Mouse (Mus musculus) myocyte (in vitro differentiated cells): ENCODE data around the gene Tnip1. TPM values are rescaled to one million over a fixed set of nuclear protein-coding genes. Genes with fewer than 3 reads are reported as not detected.

Experiments
- H3K27me3 ChIP-seq: one replicate; pipeline ENCODE4 v1.6.1; 2011; ENCODE audit not compliant: control insufficient read depth, insufficient read depth, insufficient read length
- H3K36me3 ChIP-seq: one replicate; pipeline ENCODE4 v1.6.1; 2011; ENCODE audit not compliant: control insufficient read depth, insufficient read depth
- H3K4me2 ChIP-seq: one replicate; pipeline ENCODE4 v1.6.1; 2011; ENCODE audit warnings: low read depth, control low read depth
- H3K4me3 ChIP-seq: one replicate; pipeline ENCODE4 v1.5.1; 2011; ENCODE audit warnings: mild to moderate bottlenecking, control low read depth, moderate library complexity
- H3K79me2 ChIP-seq: one replicate; pipeline ENCODE4 v1.6.1; 2011; ENCODE audit not compliant: control insufficient read depth, insufficient read depth
- H3ac ChIP-seq: one replicate; pipeline ENCODE4 v1.6.1; 2011; ENCODE audit not compliant: control insufficient read depth, insufficient read length
- CEBPB ChIP-seq: IDR thresholded peaks from 2 replicates; pipeline ENCODE4 v1.6.1; 2011; ENCODE audit warnings: mild to moderate bottlenecking, moderate library complexity; ENCODE audit not compliant: poor library complexity, insufficient read depth, severe bottlenecking
- E2F4 ChIP-seq: IDR thresholded peaks from one replicate; pipeline ENCODE4 v1.6.1; 2011; ENCODE audit warnings: mild to moderate bottlenecking, control low read depth, moderate library complexity; ENCODE audit not compliant: insufficient read depth
- MAX ChIP-seq: IDR thresholded peaks from one replicate; pipeline ENCODE4 v1.6.1; 2011; ENCODE audit warnings: low read depth, mild to moderate bottlenecking, control low read depth
- MYOD1 ChIP-seq, 3 experiments: IDR thresholded peaks; one replicate each; pipeline ENCODE4 v1.6.1; 2011; ENCODE audit warnings: control low read depth in 2 of 3, low read depth in 2 of 3, mild to moderate bottlenecking in 2 of 3, moderate library complexity in 1 of 3; ENCODE audit not compliant: insufficient read length in 2 of 3, control insufficient read depth in 1 of 3
- MYOG ChIP-seq, 3 experiments: IDR thresholded peaks; one replicate each; pipeline ENCODE4 v1.6.1; 2011; ENCODE audit warnings: control low read depth in 2 of 3, low read depth in 2 of 3, mild to moderate bottlenecking in 2 of 3; ENCODE audit not compliant: insufficient read length in 2 of 3, control insufficient read depth in 1 of 3, insufficient read depth in 1 of 3
- POLR2A ChIP-seq: IDR thresholded peaks from one replicate; pipeline ENCODE4 v1.6.1; 2011; ENCODE audit warnings: low read depth, mild to moderate bottlenecking, control low read depth, moderate library complexity; ENCODE audit not compliant: insufficient read length
- POLR2AphosphoS2 ChIP-seq: IDR thresholded peaks from one replicate; pipeline ENCODE4 v1.6.1; 2011; ENCODE audit warnings: low read depth, control low read depth; ENCODE audit not compliant: insufficient read length
- REST ChIP-seq: IDR thresholded peaks from one replicate; pipeline ENCODE4 v1.6.1; 2011; ENCODE audit warnings: mild to moderate bottlenecking, control low read depth, moderate library complexity; ENCODE audit not compliant: insufficient read depth, insufficient read length
- SRF ChIP-seq: IDR thresholded peaks from one replicate; pipeline ENCODE4 v1.6.1; 2011; ENCODE audit warnings: low read depth; ENCODE audit not compliant: control insufficient read depth, insufficient read length
- TCF12 ChIP-seq: IDR thresholded peaks from one replicate; pipeline ENCODE4 v1.6.1; 2011; ENCODE audit warnings: mild to moderate bottlenecking, control low read depth; ENCODE audit not compliant: poor library complexity, insufficient read depth, severe bottlenecking
- TCF3 ChIP-seq: IDR thresholded peaks from one replicate; pipeline ENCODE4 v1.6.1; 2011; ENCODE audit warnings: low read depth, control low read depth; ENCODE audit not compliant: insufficient read length
- USF1 ChIP-seq: IDR thresholded peaks from one replicate; pipeline ENCODE4 v1.6.1; 2011; ENCODE audit warnings: low read depth, mild to moderate bottlenecking, control low read depth, moderate library complexity
- polyA plus RNA-seq: library from polyadenylated mRNA; unstranded; fragments of >200 nt; fragmentation: generic; extraction: Trizol; gene quantifications from one replicate; pipeline ENCODE4 v1.2.1, GENCODE M21; 2012; ENCODE audit warnings: missing spikeins

The Tnip1 gene
- polyA plus RNA-seq, 1 experiment = 34.5 TPM

DNA sequence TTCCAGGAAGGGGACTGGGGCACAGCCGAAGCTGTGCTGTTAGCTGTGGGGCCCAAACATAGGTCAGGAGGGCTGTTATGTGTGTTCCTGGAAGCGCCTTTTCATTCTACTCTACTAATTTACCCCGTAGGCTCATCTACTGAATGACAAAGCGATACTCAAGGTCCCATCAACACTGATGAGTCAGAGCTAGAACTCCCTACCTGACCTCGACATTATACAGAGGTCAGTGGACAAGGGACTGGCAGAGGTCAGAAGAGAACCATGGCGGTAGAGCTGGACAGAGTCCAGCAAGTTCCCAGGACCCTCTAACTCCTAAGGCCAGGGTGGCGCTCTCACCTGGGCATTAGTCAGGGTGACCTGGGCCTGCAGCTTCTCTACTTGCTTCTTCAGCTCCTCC, 45.3 kb downstream of the Tnip1 start:
- Histone ChIP-seq H3K4me3 (no peak overlapping the region), H3K4me2 (no peak overlapping the region), H3K79me2 (no peaks in the 10 kb centered on the region), H3K27me3 (no peaks in the 10 kb centered on the region), H3K36me3 (peaks cover 32% of the 10 kb centered on the region), H3ac (no peak overlapping the region)
- no peak for TF ChIP-seq MAX

DNA sequence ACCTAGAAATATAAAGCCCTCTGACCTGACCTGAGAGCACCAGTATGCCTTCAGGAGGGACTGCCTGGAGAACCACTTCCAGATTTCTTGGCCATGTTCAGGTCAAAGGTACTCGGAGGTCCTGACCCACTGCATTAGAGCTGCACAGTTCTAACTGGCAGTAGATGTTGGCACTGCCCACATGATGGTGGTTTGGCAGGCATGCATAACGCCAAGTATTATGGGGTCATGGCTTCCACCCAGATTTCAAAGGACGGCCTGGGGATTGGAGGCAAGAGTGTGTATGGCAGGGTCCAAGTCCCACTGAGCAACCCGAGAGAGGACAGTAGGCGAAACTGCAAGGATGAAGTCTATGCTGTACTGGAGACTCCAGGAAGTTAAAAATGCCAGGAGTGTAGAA, 48.9 kb downstream of the Tnip1 start:
- TF ChIP-seq POLR2A = no peak
- TF ChIP-seq REST = no peak
- no peak for TF ChIP-seq SRF
- TF ChIP-seq CEBPB = no peak
- Histone ChIP-seq H3K36me3 (peaks cover 31% of the 10 kb centered on the region), H3ac (no peak overlapping the region), H3K4me3 (no peak overlapping the region), H3K79me2 (no peaks in the 10 kb centered on the region), H3K4me2 (no peak overlapping the region), H3K27me3 (no peaks in the 10 kb centered on the region)

DNA sequence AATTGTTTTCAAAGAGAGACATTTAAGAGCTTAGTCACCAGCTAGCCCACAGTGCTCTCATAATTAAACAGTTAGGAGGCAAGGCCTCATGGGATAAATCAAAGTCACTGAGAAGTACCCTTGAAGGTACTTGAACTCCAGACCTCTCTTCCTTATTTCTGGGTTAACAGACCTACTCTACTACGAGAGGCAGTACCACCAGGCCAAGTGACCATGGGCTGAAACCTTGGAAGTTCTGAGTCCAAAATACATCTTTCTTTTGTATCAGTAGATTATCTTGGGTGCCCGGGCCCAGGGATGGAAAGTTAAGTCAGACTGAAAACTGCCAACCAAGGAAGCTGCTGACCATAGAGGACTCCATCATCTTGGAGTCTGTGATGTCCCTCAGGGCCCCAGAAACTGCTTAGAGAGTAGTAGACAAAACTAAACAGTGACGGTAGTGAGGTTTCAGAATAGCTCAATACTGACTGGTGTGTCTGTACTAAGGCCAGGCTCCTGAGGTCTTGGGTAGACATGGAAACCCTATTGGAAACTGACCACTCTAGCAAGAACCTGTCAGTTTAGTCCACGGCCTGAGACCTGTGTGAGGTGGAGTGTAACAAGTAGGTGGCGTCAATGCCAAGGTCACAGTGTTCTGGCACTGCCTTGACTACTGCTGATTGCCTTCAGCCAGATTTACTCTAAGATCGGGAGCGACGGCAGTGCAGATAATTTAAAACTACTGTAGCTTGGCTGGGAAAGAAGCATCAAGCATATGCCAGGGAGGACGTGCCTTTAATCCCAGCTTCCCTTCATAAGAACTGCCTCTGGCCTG, 50.0 kb downstream of the Tnip1 start:
- H3K4me2 ChIP-seq = no peak overlapping the region
- H3K27me3 ChIP-seq = no peaks in the 10 kb centered on the region
- H3K4me3 ChIP-seq = no peak overlapping the region
- H3K36me3 ChIP-seq = peaks cover 22% of the 10 kb centered on the region
- H3K79me2 ChIP-seq = no peaks in the 10 kb centered on the region
- TF ChIP-seq POLR2A = no peak
- no peak for TF ChIP-seq MYOD1 (IDR thresholded peaks at IDR 0.05; ENCODE audit: control insufficient read depth in 1 of 3, insufficient read length in 2 of 3, low read depth in 2 of 3)
- no peak for TF ChIP-seq MYOG (IDR thresholded peaks at IDR 0.05; ENCODE audit: control insufficient read depth in 1 of 3, insufficient read depth in 1 of 3, insufficient read length in 2 of 3, low read depth in 2 of 3)
- TF ChIP-seq USF1 = no peak
- TF ChIP-seq POLR2AphosphoS2 = no peak
- TF ChIP-seq TCF12 = no peak
- no peak for TF ChIP-seq SRF
- TF ChIP-seq MAX = no peak
- TF ChIP-seq E2F4 = no peak
- TF ChIP-seq CEBPB = no peak
- TF ChIP-seq TCF3 = no peak
- no peak for TF ChIP-seq REST
- H3ac ChIP-seq = no peak overlapping the region

DNA sequence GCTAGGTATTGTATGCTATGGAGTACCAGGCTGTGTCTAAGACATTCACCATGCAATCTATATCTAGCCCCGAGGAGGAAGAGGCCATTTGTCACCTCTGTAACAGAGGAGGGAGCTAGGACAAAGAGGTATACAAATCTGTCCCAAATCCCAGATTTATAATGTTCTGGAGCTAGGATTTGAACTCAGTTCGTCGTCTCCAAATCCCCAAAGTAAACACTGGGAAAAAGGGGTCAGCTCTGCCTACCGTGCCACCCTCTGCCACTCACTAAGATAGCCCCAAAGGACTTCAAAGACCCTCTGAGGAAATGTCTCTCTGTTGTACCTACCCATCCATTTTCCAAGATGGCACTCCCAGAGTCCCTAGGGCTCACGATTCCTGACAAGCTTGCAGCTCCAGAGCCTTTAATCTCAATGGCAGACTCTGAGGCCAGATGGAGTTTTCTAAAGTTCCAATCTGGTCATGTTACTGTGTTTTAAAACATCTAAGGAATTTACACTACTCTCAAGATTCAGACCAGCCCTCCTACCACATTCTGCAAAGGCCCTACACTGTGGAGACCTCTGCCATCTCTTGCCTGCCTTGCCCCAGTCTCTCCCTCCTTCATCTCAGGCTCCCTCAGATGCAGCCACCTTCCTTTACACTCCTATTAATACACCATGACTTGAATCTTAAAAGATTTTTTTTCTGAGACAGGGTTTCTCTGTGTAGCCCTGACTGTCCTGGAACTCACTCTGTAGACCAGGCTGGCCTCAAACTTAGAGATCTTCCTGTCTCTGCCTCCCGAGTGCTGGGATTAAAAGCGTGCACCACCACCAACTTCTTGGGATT, 50.8 kb downstream of the Tnip1 start:
- Histone ChIP-seq H3ac (no peak overlapping the region), H3K36me3 (peaks cover 14% of the 10 kb centered on the region), H3K4me2 (no peak overlapping the region), H3K27me3 (no peaks in the 10 kb centered on the region), H3K79me2 (no peaks in the 10 kb centered on the region), H3K4me3 (no peak overlapping the region)
- TF ChIP-seq MYOG (IDR thresholded peaks at IDR 0.05; ENCODE audit: control insufficient read depth in 1 of 3, insufficient read depth in 1 of 3, insufficient read length in 2 of 3, low read depth in 2 of 3) (no peak), TCF12 (no peak), CEBPB (no peak), USF1 (no peak), MYOD1 (IDR thresholded peaks at IDR 0.05; ENCODE audit: control insufficient read depth in 1 of 3, insufficient read length in 2 of 3, low read depth in 2 of 3) (no peak), POLR2A (no peak), MAX (no peak), TCF3 (no peak), REST (no peak), SRF (no peak), E2F4 (no peak), POLR2AphosphoS2 (no peak)

DNA sequence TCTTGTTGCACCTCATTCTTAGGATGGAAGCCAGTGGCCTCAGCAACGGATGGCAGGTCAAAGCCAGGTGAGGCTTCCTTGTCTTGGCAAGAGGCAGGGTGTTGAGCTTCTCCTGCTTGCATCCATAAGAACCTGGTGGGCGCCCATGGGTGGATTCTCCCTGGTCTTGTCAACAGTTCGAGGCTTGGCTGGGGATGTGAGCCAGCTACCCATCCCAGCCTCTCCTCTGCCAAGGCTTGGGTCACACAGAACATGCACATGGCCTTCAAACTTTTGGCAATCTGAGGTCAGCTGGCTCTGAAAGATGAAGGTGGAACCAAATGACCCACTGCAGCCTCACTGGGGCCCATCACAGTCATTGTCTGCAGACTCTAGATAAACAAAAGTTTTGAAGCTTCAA, 51.5 kb downstream of the Tnip1 start:
- Histone ChIP-seq H3K79me2 (no peaks in the 10 kb centered on the region), H3K4me3 (no peak overlapping the region), H3K4me2 (no peak overlapping the region), H3K27me3 (no peaks in the 10 kb centered on the region), H3K36me3 (peaks cover 14% of the 10 kb centered on the region), H3ac (no peak overlapping the region)
- TF ChIP-seq POLR2A (no peak), TCF3 (no peak), CEBPB (no peak), MYOG (IDR thresholded peaks at IDR 0.05; ENCODE audit: control insufficient read depth in 1 of 3, insufficient read depth in 1 of 3, insufficient read length in 2 of 3, low read depth in 2 of 3) (no peak), MAX (no peak), MYOD1 (IDR thresholded peaks at IDR 0.05; ENCODE audit: control insufficient read depth in 1 of 3, insufficient read length in 2 of 3, low read depth in 2 of 3) (no peak), REST (no peak), POLR2AphosphoS2 (no peak), SRF (no peak), E2F4 (no peak), USF1 (no peak), TCF12 (no peak)
